Mouse (Mus musculus): ENCODE measurements around the gene Trmt11.
A peak's percentile ranks its signal among the peaks of the same experiment; 100 is the strongest.
"Not testable (repeated sequence)": the region's sequence is repeated elsewhere in the genome, so short reads cannot be mapped to it uniquely, and the experiment has no call there.

The Trmt11 gene

GRCm38 (mm10) chr10:30600542-30600966 lies at the start of gene Trmt11:
Trmt11 (minus strand) TSS chr10:30600749.
- peak; percentile 58 to 67 for DNase-seq (ENCODE audit: low read depth in 1 of 2, low spot score in 2 of 2)

GRCm38 (mm10) chr10:30647681-30648080 lies 47.1 kb upstream of the Trmt11 start:
- no peak for DNase-seq (ENCODE audit: low read depth in 1 of 2, low spot score in 2 of 2)

GRCm38 (mm10) chr10:30638216-30638615 lies 37.7 kb upstream of the Trmt11 start:
- DNase-seq (ENCODE audit: low read depth in 1 of 2, low spot score in 2 of 2): no peak

- not testable (repeated sequence) for DNase-seq (ENCODE audit: low read depth in 1 of 2, low spot score in 2 of 2)
These were observed 36.1 kb upstream of the Trmt11 start for GRCm38 (mm10) chr10:30636474-30637154.

GRCm38 (mm10) chr10:30632718-30633117 lies 32.2 kb upstream of the Trmt11 start:
- DNase-seq (ENCODE audit: low read depth in 1 of 2, low spot score in 2 of 2): no peak

- no peak for DNase-seq (ENCODE audit: low read depth in 1 of 2, low spot score in 2 of 2)
These were observed 29.4 kb upstream of the Trmt11 start for GRCm38 (mm10) chr10:30629977-30630376.

GRCm38 (mm10) chr10:30629513-30629912 lies 29.0 kb upstream of the Trmt11 start, which contains the start of gene Hint3:
Hint3 (minus strand) TSS chr10:30629632.
- DNase-seq (ENCODE audit: low read depth in 1 of 2, low spot score in 2 of 2): no peak

- DNase-seq (ENCODE audit: low read depth in 1 of 2, low spot score in 2 of 2): not testable (repeated sequence)
These were observed 27.9 kb upstream of the Trmt11 start for GRCm38 (mm10) chr10:30628444-30628843.

- DNase-seq (ENCODE audit: low read depth in 1 of 2, low spot score in 2 of 2): no peak
These were observed 27.0 kb upstream of the Trmt11 start for GRCm38 (mm10) chr10:30627548-30627947.

GRCm38 (mm10) chr10:30624161-30625019 lies 23.8 kb upstream of the Trmt11 start:
- no peak for DNase-seq (ENCODE audit: low read depth in 1 of 2, low spot score in 2 of 2)

GRCm38 (mm10) chr10:30622928-30623327 lies 22.4 kb upstream of the Trmt11 start:
- no peak for DNase-seq (ENCODE audit: low read depth in 1 of 2, low spot score in 2 of 2)

- no peak for DNase-seq (ENCODE audit: low read depth in 1 of 2, low spot score in 2 of 2)
These were observed 18.3 kb upstream of the Trmt11 start for GRCm38 (mm10) chr10:30618918-30619210.

- DNase-seq (ENCODE audit: low read depth in 1 of 2, low spot score in 2 of 2): peak; percentile 95 to 97
These were observed 17.8 kb upstream of the Trmt11 start for GRCm38 (mm10) chr10:30618091-30618917.

GRCm38 (mm10) chr10:30613039-30613438 lies 12.5 kb upstream of the Trmt11 start:
- DNase-seq (ENCODE audit: low read depth in 1 of 2, low spot score in 2 of 2): no peak

- no peak for DNase-seq (ENCODE audit: low read depth in 1 of 2, low spot score in 2 of 2)
These were observed 9.1 kb upstream of the Trmt11 start for GRCm38 (mm10) chr10:30609614-30610013.

GRCm38 (mm10) chr10:30608109-30608508 lies 7.6 kb upstream of the Trmt11 start:
- DNase-seq (ENCODE audit: low read depth in 1 of 2, low spot score in 2 of 2): no peak

GRCm38 (mm10) chr10:30600094-30600534 lies 435 bp downstream of the Trmt11 start:
- no peak for DNase-seq (ENCODE audit: low read depth in 1 of 2, low spot score in 2 of 2)

- no peak for DNase-seq (ENCODE audit: low read depth in 1 of 2, low spot score in 2 of 2)
These were observed 13.5 kb downstream of the Trmt11 start for GRCm38 (mm10) chr10:30587037-30587436.

- no peak for DNase-seq (ENCODE audit: low read depth in 1 of 2, low spot score in 2 of 2)
These were observed 14.9 kb downstream of the Trmt11 start for GRCm38 (mm10) chr10:30585691-30586090.

- no peak for DNase-seq (ENCODE audit: low read depth in 1 of 2, low spot score in 2 of 2)
These were observed 22.8 kb downstream of the Trmt11 start for GRCm38 (mm10) chr10:30577670-30578280.

- no peak for DNase-seq (ENCODE audit: low read depth in 1 of 2, low spot score in 2 of 2)
These were observed 34.2 kb downstream of the Trmt11 start for GRCm38 (mm10) chr10:30566364-30566763.
